Mouse (Mus musculus): ENCODE results near the gene Ttc12. TPM values are rescaled to one million over a fixed set of nuclear protein-coding genes. Genes with fewer than 3 reads are reported as not detected.
A peak's percentile ranks its signal among the peaks of the same experiment; 100 is the strongest.

Ttc12 gene
- polyA plus RNA-seq (2015; fragmentation: Nextera tagmentation; extraction: Ambion mirVana) = 0.79 and 1.0 TPM in 2 replicates

DNA sequence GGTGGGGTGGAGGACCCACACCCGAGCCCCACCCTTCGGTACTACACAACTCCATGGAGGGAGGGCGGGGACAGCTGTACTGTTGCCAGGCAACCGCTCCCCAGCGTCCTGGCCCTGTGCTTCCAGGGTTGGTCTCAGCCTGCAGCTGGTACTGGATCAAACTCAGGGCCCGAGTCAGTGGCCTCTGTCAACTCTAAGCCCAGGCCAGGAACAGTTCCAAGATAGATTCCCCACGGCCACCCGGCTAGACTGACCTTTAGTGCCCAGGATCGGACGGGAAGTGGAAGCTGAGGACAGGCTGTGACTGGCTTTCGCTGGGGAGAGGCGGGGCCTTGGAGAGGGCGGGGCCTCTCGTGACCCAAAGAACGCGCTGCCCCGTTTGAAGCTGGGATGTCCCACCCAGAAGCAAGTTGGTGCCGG, at the start of gene Ttc12:
Gene Ttc12, minus strand, starts transcription at position 334 of the 420 bp plus-strand sequence.
- peak within 1 kb of the TSS; percentile 88 for H3K4me2 ChIP-seq
- peak; percentile 86 for ATAC-seq
- peaks cover 5% of the 10 kb centered on the region; the same call in 1 of the 2 replicates for H3K27me3 ChIP-seq
- peaks cover 25% of the 10 kb centered on the region for H3K4me1 ChIP-seq
- no peak within 1 kb of the TSS for H3K27ac ChIP-seq
- WGBS = 2% methylated on average over 18 of the region's 18 CpGs
- H3K36me3 ChIP-seq (ENCODE audit: poor library complexity, severe bottlenecking) = no peaks in the 10 kb centered on the region
- H3K9me3 ChIP-seq (replicated peaks) = no peaks in the 10 kb centered on the region
- peak within 1 kb of the TSS; percentile 49 for H3K4me3 ChIP-seq
- peak within 1 kb of the TSS; percentile 59 for H3K9ac ChIP-seq

DNA sequence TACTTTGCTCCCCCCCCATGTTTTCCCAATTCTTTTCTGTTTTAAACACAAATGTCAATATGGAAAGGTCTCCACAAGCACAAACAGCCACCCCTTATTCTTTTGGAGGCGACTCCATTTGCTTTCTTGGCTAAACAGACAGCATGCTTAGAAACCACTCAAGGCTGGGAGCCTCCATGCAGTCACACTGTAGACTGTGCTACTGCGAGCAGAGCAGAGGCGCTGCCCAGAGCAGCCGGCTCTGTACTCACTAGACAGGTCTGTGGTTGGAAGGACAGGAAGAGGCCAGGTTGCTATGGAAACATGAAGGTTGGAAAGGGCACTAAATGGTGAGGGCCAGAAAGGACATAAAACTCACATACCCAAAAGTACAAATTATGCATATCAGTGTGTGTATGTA, 48.9 kb upstream of the Ttc12 start:
- no peak for ATAC-seq

GRCm38 (mm10) chr9:49533912-49534491, 48.0 kb upstream of the Ttc12 start:
- Histone ChIP-seq H3K4me3 (peak overlapping the region; percentile 1; the same call in 1 of the 2 replicates), H3K4me2 (peak overlapping the region; percentile 38), H3K36me3 (ENCODE audit: poor library complexity, severe bottlenecking) (peaks cover 23% of the 10 kb centered on the region), H3K4me1 (peaks cover 52% of the 10 kb centered on the region), H3K27ac (peak overlapping the region; percentile 80), H3K9ac (peak overlapping the region; percentile 12; the same call in 1 of the 2 replicates), H3K9me3 (replicated peaks) (no peaks in the 10 kb centered on the region), H3K27me3 (no peaks in the 10 kb centered on the region)
- peak; percentile 76 for ATAC-seq
- 11% methylated on average over 6 of the region's 8 CpGs for WGBS

More for the DNA sequence above, 48.9 kb upstream of the Ttc12 start:
- no peak overlapping the region for H3K4me3 ChIP-seq
- H3K9me3 ChIP-seq (replicated peaks) = no peaks in the 10 kb centered on the region
- H3K9ac ChIP-seq = no peak overlapping the region
- H3K4me1 ChIP-seq = peaks cover 45% of the 10 kb centered on the region
- WGBS = 53% methylated on average over 4 of the region's 4 CpGs
- no peaks in the 10 kb centered on the region for H3K27me3 ChIP-seq
- peaks cover 31% of the 10 kb centered on the region for H3K36me3 ChIP-seq (ENCODE audit: poor library complexity, severe bottlenecking)
- no peak overlapping the region for H3K27ac ChIP-seq
- H3K4me2 ChIP-seq = no peak overlapping the region

GRCm38 (mm10) chr9:49533455-49533854, 47.4 kb upstream of the Ttc12 start:
- 77% methylated on average over 7 of the region's 7 CpGs for WGBS
- Histone ChIP-seq H3K36me3 (ENCODE audit: poor library complexity, severe bottlenecking) (peaks cover 22% of the 10 kb centered on the region), H3K4me1 (peaks cover 52% of the 10 kb centered on the region), H3K27ac (no peak overlapping the region), H3K9me3 (replicated peaks) (no peaks in the 10 kb centered on the region), H3K4me3 (no peak overlapping the region), H3K27me3 (no peaks in the 10 kb centered on the region), H3K4me2 (no peak overlapping the region), H3K9ac (no peak overlapping the region)
- no peak for ATAC-seq

GRCm38 (mm10) chr9:49531833-49532232, 45.8 kb upstream of the Ttc12 start:
- no peak overlapping the region for H3K4me3 ChIP-seq
- 87% methylated on average over 6 of the region's 6 CpGs for WGBS
- no peaks in the 10 kb centered on the region for H3K9me3 ChIP-seq (replicated peaks)
- no peaks in the 10 kb centered on the region for H3K27me3 ChIP-seq
- no peak overlapping the region for H3K4me2 ChIP-seq
- no peak overlapping the region for H3K27ac ChIP-seq
- peaks cover 14% of the 10 kb centered on the region for H3K36me3 ChIP-seq (ENCODE audit: poor library complexity, severe bottlenecking)
- H3K9ac ChIP-seq = no peak overlapping the region
- no peak for ATAC-seq
- peaks cover 58% of the 10 kb centered on the region for H3K4me1 ChIP-seq

GRCm38 (mm10) chr9:49531257-49531656, 45.2 kb upstream of the Ttc12 start:
- Histone ChIP-seq H3K4me1 (peaks cover 55% of the 10 kb centered on the region), H3K4me2 (no peak overlapping the region), H3K36me3 (ENCODE audit: poor library complexity, severe bottlenecking) (peaks cover 14% of the 10 kb centered on the region), H3K9me3 (replicated peaks) (no peaks in the 10 kb centered on the region), H3K27me3 (no peaks in the 10 kb centered on the region), H3K27ac (peak overlapping the region; percentile 19; the same call in 1 of the 2 replicates), H3K9ac (no peak overlapping the region), H3K4me3 (no peak overlapping the region)
- 63% methylated on average over 7 of the region's 7 CpGs for WGBS
- no peak for ATAC-seq

- H3K9me3 ChIP-seq (replicated peaks) = no peaks in the 10 kb centered on the region
- no peak overlapping the region for H3K4me3 ChIP-seq
- H3K36me3 ChIP-seq (ENCODE audit: poor library complexity, severe bottlenecking) = peaks cover 14% of the 10 kb centered on the region
- H3K4me2 ChIP-seq = no peak overlapping the region
- no peak overlapping the region for H3K9ac ChIP-seq
- H3K4me1 ChIP-seq = peaks cover 50% of the 10 kb centered on the region
- no peak overlapping the region for H3K27ac ChIP-seq
- no peak for ATAC-seq
- no peaks in the 10 kb centered on the region for H3K27me3 ChIP-seq
- WGBS = 68% methylated on average over 4 of the region's 4 CpGs
Measured at GRCm38 (mm10) chr9:49530739-49531138, 44.7 kb upstream of the Ttc12 start.

GRCm38 (mm10) chr9:49529366-49529959, 43.4 kb upstream of the Ttc12 start:
- H3K4me1 ChIP-seq = peaks cover 43% of the 10 kb centered on the region

DNA sequence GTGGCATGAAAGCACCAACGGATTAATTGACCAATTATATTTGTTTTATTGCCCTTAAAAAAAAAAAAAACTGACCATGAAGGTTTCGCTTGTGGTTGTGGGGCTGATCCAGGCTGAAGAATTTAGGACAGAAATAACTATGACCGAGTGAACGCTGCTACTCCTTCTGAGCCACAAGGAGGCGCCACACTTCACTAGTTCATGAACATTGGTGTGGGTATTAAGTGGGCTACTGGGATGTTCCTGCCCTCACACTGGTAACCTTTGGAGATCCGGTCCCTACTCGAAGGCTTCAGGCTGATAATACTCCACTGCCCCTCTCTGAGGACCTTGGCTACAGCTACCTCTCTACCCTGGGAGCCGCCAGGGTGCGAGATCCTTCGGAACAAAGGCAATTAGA, 42.9 kb upstream of the Ttc12 start:
- no peaks in the 10 kb centered on the region for H3K27me3 ChIP-seq
- no peak overlapping the region for H3K4me2 ChIP-seq
- peak; percentile 46; the same call in 1 of the 2 replicates for ATAC-seq
- no peak overlapping the region for H3K27ac ChIP-seq
- no peak overlapping the region for H3K4me3 ChIP-seq
- H3K9me3 ChIP-seq (replicated peaks) = no peaks in the 10 kb centered on the region
- no peak overlapping the region for H3K9ac ChIP-seq
- H3K4me1 ChIP-seq = peaks cover 38% of the 10 kb centered on the region
- 52% methylated on average over 10 of the region's 10 CpGs for WGBS
- H3K36me3 ChIP-seq (ENCODE audit: poor library complexity, severe bottlenecking) = peaks cover 14% of the 10 kb centered on the region

More at GRCm38 (mm10) chr9:49529366-49529959, 43.4 kb upstream of the Ttc12 start:
- Histone ChIP-seq H3K27me3 (no peaks in the 10 kb centered on the region), H3K9ac (no peak overlapping the region), H3K27ac (no peak overlapping the region), H3K36me3 (ENCODE audit: poor library complexity, severe bottlenecking) (peaks cover 14% of the 10 kb centered on the region), H3K4me2 (no peak overlapping the region), H3K4me3 (no peak overlapping the region), H3K9me3 (replicated peaks) (no peaks in the 10 kb centered on the region)
- WGBS = 68% methylated on average over 8 of the region's 8 CpGs
- ATAC-seq = no peak

DNA sequence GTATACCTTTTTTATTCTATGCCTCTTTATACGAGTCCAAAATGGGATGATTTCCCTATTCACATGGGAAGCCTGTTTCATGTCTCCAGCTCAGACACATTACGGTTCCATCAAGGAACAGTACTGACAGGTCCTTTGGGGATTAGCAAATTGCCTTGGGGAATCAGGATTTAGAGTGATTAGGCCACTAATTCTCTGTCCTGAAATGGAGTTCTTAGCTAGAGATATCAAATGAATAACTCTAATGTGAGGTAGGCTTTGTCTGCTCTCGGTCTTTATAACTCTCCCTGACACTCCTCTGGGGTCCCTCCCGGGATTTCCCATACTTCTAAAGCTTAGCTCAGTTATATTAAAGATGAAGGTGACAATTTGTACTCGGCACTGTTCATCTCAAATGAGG, 42.0 kb upstream of the Ttc12 start:
- Histone ChIP-seq H3K27me3 (no peaks in the 10 kb centered on the region), H3K9ac (no peak overlapping the region), H3K27ac (no peak overlapping the region), H3K4me3 (no peak overlapping the region), H3K4me1 (peaks cover 31% of the 10 kb centered on the region), H3K36me3 (ENCODE audit: poor library complexity, severe bottlenecking) (peaks cover 22% of the 10 kb centered on the region), H3K4me2 (no peak overlapping the region), H3K9me3 (replicated peaks) (no peaks in the 10 kb centered on the region)
- ATAC-seq = no peak
- 43% methylated on average over 5 of the region's 5 CpGs for WGBS

- peak; percentile 33; the same call in 1 of the 2 replicates for ATAC-seq
Measured at GRCm38 (mm10) chr9:49527340-49527739, 41.3 kb upstream of the Ttc12 start.

DNA sequence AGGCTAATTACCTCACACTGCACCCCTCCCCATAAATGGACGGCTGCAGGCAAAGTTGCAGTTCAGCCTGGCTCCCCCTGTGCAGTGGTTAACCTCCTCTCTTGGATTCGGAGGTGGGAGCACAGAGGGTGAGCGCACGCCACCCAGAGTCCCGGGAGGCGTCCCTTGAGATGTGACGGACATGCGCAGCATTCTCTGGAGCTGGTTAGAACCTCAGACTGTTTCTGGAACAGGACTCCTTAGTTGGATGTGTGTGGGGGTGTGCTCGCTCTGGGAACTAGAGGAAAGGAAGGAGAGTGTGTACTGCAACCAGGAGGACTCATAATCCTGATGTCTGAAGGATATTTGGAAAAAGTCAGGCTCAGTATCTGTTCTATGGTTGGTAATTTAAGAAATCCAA, 38.7 kb upstream of the Ttc12 start:
- ATAC-seq = no peak
- H3K9ac ChIP-seq = no peak overlapping the region
- peaks cover 25% of the 10 kb centered on the region for H3K4me1 ChIP-seq
- no peak overlapping the region for H3K27ac ChIP-seq
- no peaks in the 10 kb centered on the region for H3K9me3 ChIP-seq (replicated peaks)
- peaks cover 32% of the 10 kb centered on the region for H3K36me3 ChIP-seq (ENCODE audit: poor library complexity, severe bottlenecking)
- no peak overlapping the region for H3K4me3 ChIP-seq
- no peaks in the 10 kb centered on the region for H3K27me3 ChIP-seq
- WGBS = 84% methylated on average over 9 of the region's 9 CpGs
- H3K4me2 ChIP-seq = no peak overlapping the region

More at GRCm38 (mm10) chr9:49527340-49527739, 41.3 kb upstream of the Ttc12 start:
- H3K27me3 ChIP-seq = no peaks in the 10 kb centered on the region
- 38% methylated on average over 8 of the region's 8 CpGs for WGBS
- no peak overlapping the region for H3K9ac ChIP-seq
- no peak overlapping the region for H3K4me3 ChIP-seq
- no peak overlapping the region; the same call in 1 of the 2 replicates for H3K27ac ChIP-seq
- H3K4me2 ChIP-seq = no peak overlapping the region
- H3K9me3 ChIP-seq (replicated peaks) = no peaks in the 10 kb centered on the region
- H3K4me1 ChIP-seq = peaks cover 31% of the 10 kb centered on the region
- H3K36me3 ChIP-seq (ENCODE audit: poor library complexity, severe bottlenecking) = peaks cover 24% of the 10 kb centered on the region
